Mouse (Mus musculus) hindbrain, embryonic 11.5 days (tissue): ENCODE measurements around the gene Nhlrc2. TPM values are rescaled to one million over a fixed set of nuclear protein-coding genes. Genes with fewer than 3 reads are reported as not detected.
A peak's percentile ranks its signal among the peaks of the same experiment; 100 is the strongest.

Source experiments
- ATAC-seq: fragments of 200-750 bp; cut with Nextera tagmentation; 2 replicates; pipeline ENCODE4 v1.8.0; 2017; ENCODE audit warnings: mild to moderate bottlenecking, moderate TSS enrichment, moderate library complexity; ENCODE audit not compliant: low FRiP score
- DNase-seq: peaks from one replicate; pipeline ENCODE4 v3.0.0-alpha.2; 2015; ENCODE audit warnings: low spot score
- H3K27ac ChIP-seq: fragments of 300-500 bp; sonication (generic); 2 replicates; pipeline ENCODE4 v1.5.1; 2014; ENCODE audit warnings: mild to moderate bottlenecking, low read depth, low read length
- H3K27me3 ChIP-seq: fragments of 300-500 bp; sonication (generic); 2 replicates; pipeline ENCODE4 v1.6.1; 2014; ENCODE audit warnings: mild to moderate bottlenecking, low read length, moderate library complexity, mixed read lengths; ENCODE audit not compliant: control insufficient read depth, insufficient read depth
- H3K36me3 ChIP-seq: fragments of 300-500 bp; sonication (generic); 2 replicates; pipeline ENCODE4 v1.6.1; 2014; ENCODE audit warnings: mild to moderate bottlenecking, low read length, moderate library complexity, mixed read lengths; ENCODE audit not compliant: control insufficient read depth, insufficient read depth
- H3K4me1 ChIP-seq: fragments of 300-500 bp; sonication (generic); replicated peaks from 2 replicates; pipeline ENCODE4 v1.6.1; 2014; ENCODE audit warnings: low read length, mixed read lengths; ENCODE audit not compliant: control insufficient read depth, insufficient read depth
- H3K4me2 ChIP-seq: fragments of 300-500 bp; sonication (generic); replicated peaks from 2 replicates; pipeline ENCODE4 v1.6.1; 2014; ENCODE audit warnings: mild to moderate bottlenecking, low read depth, low read length
- H3K4me3 ChIP-seq: fragments of 300-500 bp; sonication (generic); 2 replicates; pipeline ENCODE4 v1.5.1; 2014; ENCODE audit warnings: low read depth, low read length
- H3K9ac ChIP-seq: fragments of 300-500 bp; sonication (generic); 2 replicates; pipeline ENCODE4 v1.6.1; 2014; ENCODE audit warnings: low read depth, low read length
- H3K9me3 ChIP-seq: fragments of 300-500 bp; sonication (generic); 2 replicates; pipeline ENCODE4 v1.6.1; 2016; ENCODE audit warnings: low read length; ENCODE audit not compliant: control insufficient read depth
- WGBS: fragments of 180-500 bp; shearing (Covaris S2); extraction: QIAGEN DNeasy Blood & Tissue Kit; methylation state at CpG from one replicate; pipeline ENCODE4 v1.1.7; 2014; 5-methylcytosine and 5-hydroxymethylcytosine counted together
- polyA plus RNA-seq: library from polyadenylated mRNA; unstranded; fragments of >200 nt; fragmentation: Nextera tagmentation; extraction: Ambion mirVana; gene quantifications from 2 replicates; pipeline ENCODE4 v1.2.1, GENCODE M21; 2014

Gene Nhlrc2
- polyA plus RNA-seq, 1 experiment from 2014 or later = 14.4 TPM

GRCm38 (mm10) chr19:56647451-56648120 lies 99.5 kb downstream of the Nhlrc2 start:
- DNase-seq (no peak), ATAC-seq (no peak)
- 88% methylated on average over 7 of the region's 7 CpGs for WGBS
- Histone ChIP-seq H3K27ac (no peak overlapping the region), H3K4me3 (no peak overlapping the region), H3K9ac (no peak overlapping the region), H3K4me2 (no peak overlapping the region), H3K36me3 (no peaks in the 10 kb centered on the region), H3K27me3 (no peaks in the 10 kb centered on the region), H3K9me3 (no peaks in the 10 kb centered on the region), H3K4me1 (no peaks in the 10 kb centered on the region)

GRCm38 (mm10) chr19:56651262-56651661 lies 103.2 kb downstream of the Nhlrc2 start:
- Histone ChIP-seq H3K9ac (no peak overlapping the region), H3K27ac (no peak overlapping the region), H3K27me3 (peaks cover 2% of the 10 kb centered on the region; the same call in 1 of the 2 replicates), H3K4me3 (no peak overlapping the region), H3K4me2 (no peak overlapping the region), H3K36me3 (no peaks in the 10 kb centered on the region), H3K9me3 (no peaks in the 10 kb centered on the region), H3K4me1 (0 out of 2 replicates have a peak, but pooled peaks cover 3% of the 10 kb centered on the region)
- no peak for DNase-seq
- ATAC-seq = no peak
- 84% methylated on average over 4 of the region's 4 CpGs for WGBS

DNA sequence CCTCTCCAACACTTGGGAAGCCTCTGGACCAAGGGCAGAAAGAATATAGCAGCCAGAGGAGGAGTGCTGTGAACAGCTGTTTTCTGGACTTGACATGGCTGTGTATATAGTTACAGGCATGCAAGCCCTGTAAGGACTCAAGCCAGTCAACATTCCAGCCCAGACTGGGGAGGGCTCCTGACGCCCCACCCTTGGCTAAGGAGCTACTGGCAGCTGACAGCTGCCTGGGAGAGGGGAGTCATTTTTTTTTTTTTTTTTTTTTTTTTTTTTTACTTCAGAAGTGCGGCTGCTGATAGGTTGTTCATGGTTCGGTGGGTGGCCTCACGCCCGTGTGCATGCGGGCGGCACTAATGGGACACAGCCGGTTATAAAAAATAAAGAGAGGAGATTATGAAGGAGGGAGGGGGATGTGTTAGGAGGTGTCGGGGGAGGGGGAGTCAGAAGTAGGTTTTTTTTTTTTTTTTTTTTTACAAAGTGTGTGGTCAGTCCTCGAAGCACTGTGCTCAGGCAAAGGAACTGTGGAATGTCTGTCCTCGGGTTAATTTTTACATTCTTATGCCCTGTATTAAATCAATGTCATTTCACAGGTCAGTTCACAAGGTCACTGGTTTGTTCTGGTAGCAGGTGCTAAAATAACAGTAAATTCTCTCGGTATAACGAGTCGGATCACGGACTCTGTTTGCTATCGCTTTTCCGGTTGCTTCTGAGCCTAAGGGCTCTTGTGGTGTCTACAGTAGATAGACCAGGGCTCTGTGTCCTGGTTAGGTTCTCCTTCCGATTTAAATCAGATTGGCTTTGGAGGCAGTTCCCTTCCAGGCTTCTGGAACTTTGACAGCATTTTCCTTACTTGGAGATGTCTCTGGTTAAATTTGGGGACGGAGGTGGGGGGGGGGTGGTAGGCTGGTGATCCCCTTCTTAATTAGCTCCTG lies 104.2 kb downstream of the Nhlrc2 start:
- Histone ChIP-seq H3K27ac (no peak overlapping the region), H3K4me1 (0 out of 2 replicates have a peak, but pooled peaks cover 3% of the 10 kb centered on the region), H3K4me3 (no peak overlapping the region), H3K9me3 (no peaks in the 10 kb centered on the region), H3K27me3 (peaks cover 2% of the 10 kb centered on the region; the same call in 1 of the 2 replicates), H3K4me2 (peak overlapping the region; percentile 21), H3K36me3 (no peaks in the 10 kb centered on the region), H3K9ac (no peak overlapping the region)
- DNase-seq (peak; percentile 48), ATAC-seq (peak; percentile 69)
- 22% methylated on average over 19 of the region's 19 CpGs for WGBS

Other genes starting within 250 kb of the Nhlrc2 start
- 0.15 and 0.22 TPM in 2 replicates for gene Nrap, start 158.2 kb upstream of the Nhlrc2 start, polyA plus RNA-seq
- gene Casp7, start 151.1 kb upstream of the Nhlrc2 start, polyA plus RNA-seq = 16.5 and 16.6 TPM in 2 replicates
- 0.18 TPM in 1 of 2 replicates, not detected in the other for gene Plekhs1, start 86.6 kb upstream of the Nhlrc2 start, polyA plus RNA-seq
- 13.9 and 16.5 TPM in 2 replicates for gene Dclre1a, start within 50 bp of the Nhlrc2 start, polyA plus RNA-seq
- gene Adrb1, start 173.9 kb downstream of the Nhlrc2 start, polyA plus RNA-seq = 0.11 and 0.17 TPM in 2 replicates